Mouse (Mus musculus) kidney, postnatal 0 days (tissue): ENCODE measurements around the gene Gm28036. TPM values are rescaled to one million over a fixed set of nuclear protein-coding genes. Genes with fewer than 3 reads are reported as not detected.

ENCODE experiments used
- ATAC-seq: fragments of 200-750 bp; cut with Nextera tagmentation; replicated peaks from 2 replicates; pipeline ENCODE4 v1.8.0; 2017; ENCODE audit warnings: low read depth, moderate number of reproducible peaks, moderate TSS enrichment, moderate library complexity; ENCODE audit not compliant: low FRiP score
- DNase-seq: peaks from one replicate; pipeline ENCODE4 v3.0.0-alpha.2; 2016; ENCODE audit warnings: low spot score
- H3K27ac ChIP-seq: fragments of 300-500 bp; sonication (generic); 2 replicates; pipeline ENCODE4 v1.5.1; 2014; ENCODE audit warnings: mild to moderate bottlenecking
- H3K27me3 ChIP-seq: fragments of 300-500 bp; sonication (generic); 2 replicates; pipeline ENCODE4 v1.6.1; 2014; ENCODE audit warnings: low read length, mixed read lengths; ENCODE audit not compliant: insufficient read depth
- H3K36me3 ChIP-seq: fragments of 300-500 bp; sonication (generic); 2 replicates; pipeline ENCODE4 v1.6.1; 2014; ENCODE audit warnings: low read length, mixed read lengths; ENCODE audit not compliant: insufficient read depth
- H3K4me1 ChIP-seq: fragments of 300-500 bp; sonication (generic); replicated peaks from 2 replicates; pipeline ENCODE4 v1.6.1; 2014; ENCODE audit warnings: antibody characterized with exemption, low read length, mixed read lengths; ENCODE audit not compliant: insufficient read depth
- H3K4me2 ChIP-seq: fragments of 300-500 bp; sonication (generic); 2 replicates; pipeline ENCODE4 v1.6.1; 2014; ENCODE audit warnings: mild to moderate bottlenecking, low read length, moderate library complexity, mixed read lengths
- H3K4me3 ChIP-seq: fragments of 300-500 bp; sonication (generic); replicated peaks from 2 replicates; pipeline ENCODE4 v1.5.1; 2014; ENCODE audit warnings: low read depth, low read length
- H3K9ac ChIP-seq: fragments of 300-500 bp; sonication (generic); 2 replicates; pipeline ENCODE4 v1.6.1; 2014; ENCODE audit warnings: low read depth, low read length
- H3K9me3 ChIP-seq: fragments of 300-500 bp; sonication (generic); replicated peaks from 2 replicates; pipeline ENCODE4 v1.6.1; 2016; ENCODE audit warnings: low read length, inconsistent platforms, mixed read lengths
- CTCF ChIP-seq: IDR thresholded peaks from 2 replicates; pipeline ENCODE4 v1.5.1; 2016; ENCODE audit warnings: antibody characterized with exemption, low read depth, mild to moderate bottlenecking, moderate library complexity
- WGBS: fragments of 180-500 bp; shearing (Covaris S2); extraction: QIAGEN DNeasy Blood & Tissue Kit; methylation state at CpG from one replicate; pipeline ENCODE4 v1.1.7; 2014; 5-methylcytosine and 5-hydroxymethylcytosine counted together
- polyA plus RNA-seq: library from polyadenylated mRNA; unstranded; fragments of >200 nt; fragmentation: Nextera tagmentation; extraction: Ambion mirVana; gene quantifications from 2 replicates; pipeline ENCODE4 v1.2.1, GENCODE M21; 2015

Gm28036 gene
- polyA plus RNA-seq, 1 experiment from 2014 or later = 8.0 TPM

DNA sequence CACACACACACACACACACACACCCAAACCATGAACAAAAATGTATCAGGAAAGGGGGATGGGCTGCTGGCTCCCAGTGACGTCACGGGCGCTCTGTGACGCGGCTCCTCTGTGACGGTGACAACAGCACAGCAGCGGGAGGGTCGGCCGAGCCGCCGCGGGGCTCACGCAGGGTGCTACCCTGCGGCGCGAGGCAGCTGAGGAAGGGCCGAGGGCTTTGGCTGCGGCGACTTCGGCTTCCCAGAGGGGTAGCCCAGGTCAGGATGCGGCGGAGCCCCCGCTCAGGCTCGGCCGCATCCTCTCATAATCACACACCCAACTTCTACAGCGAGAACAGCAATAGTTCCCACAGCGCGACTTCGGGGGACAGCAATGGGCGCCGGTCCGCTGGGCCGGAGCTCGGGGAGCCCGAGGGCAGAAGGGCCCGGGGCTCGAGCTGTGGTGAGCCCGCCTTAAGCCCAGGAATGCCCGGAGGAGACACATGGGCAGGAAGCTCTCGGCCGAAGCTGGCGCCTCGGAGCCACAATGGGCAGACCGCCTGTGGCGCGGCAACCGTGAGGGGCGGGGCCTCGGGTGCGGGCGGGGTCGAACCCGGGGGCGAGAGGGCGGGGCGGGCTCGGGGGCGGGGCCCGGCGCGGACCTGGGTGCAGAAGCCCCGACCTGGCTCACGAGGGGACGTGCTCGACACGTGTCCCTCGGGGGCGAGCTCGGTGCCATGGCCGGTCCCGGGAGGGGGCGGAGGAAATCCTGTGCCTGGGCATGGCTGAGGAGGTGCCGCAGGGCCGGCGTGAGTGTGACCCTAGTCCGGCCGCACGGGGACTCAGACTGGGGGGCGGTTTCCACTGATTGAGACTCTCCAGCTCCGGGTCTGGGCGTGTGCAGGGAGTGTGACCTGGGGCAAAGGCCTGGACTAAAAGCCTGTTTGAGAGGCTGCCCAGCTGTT lies 61.5 kb downstream of the Gm28036 start, which contains the start of gene Spag4:
Gene Spag4 (plus strand): TSS at position 77 of the 943 bp plus-strand sequence.
- Histone ChIP-seq H3K9me3 (no peaks in the 10 kb centered on the region), H3K27me3 (no peaks in the 10 kb centered on the region), H3K27ac (peak within 1 kb of the TSS; percentile 79), H3K36me3 (no peaks in the 10 kb centered on the region), H3K4me1 (peaks cover 8% of the 10 kb centered on the region; the same call in 1 of the 2 replicates), H3K4me2 (peak within 1 kb of the TSS; percentile 100), H3K9ac (peak within 1 kb of the TSS; percentile 62), H3K4me3 (peak within 1 kb of the TSS; percentile 76)
- under 1% methylated on average over 69 of the region's 81 CpGs for WGBS
- TF ChIP-seq CTCF = no peak
- ATAC-seq (peak; percentile 82), DNase-seq (peak; percentile 74)

DNA sequence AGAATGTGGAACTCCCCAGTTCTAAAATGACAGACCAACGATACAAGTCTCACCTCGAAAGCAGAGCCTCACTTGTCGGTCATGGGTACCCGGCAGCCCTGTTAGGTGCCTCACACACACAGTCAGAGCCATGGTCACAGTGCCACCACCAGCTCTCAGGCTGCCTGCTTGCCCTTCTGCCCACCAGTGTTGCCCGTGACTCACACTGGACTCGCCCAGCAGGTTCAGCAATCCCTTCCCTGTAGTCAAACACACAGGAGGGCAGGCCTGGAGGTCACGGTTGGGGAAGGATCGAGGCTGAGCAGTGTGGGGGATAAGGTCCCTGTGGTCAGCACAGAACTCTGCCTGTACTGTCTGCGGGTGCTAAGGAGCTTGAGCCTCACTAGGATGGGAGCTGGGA lies 74.1 kb downstream of the Gm28036 start, which contains the start of gene Fer1l4:
Gene Fer1l4 (minus strand): TSS at position 132 of the 400 bp plus-strand sequence.
- no peaks in the 10 kb centered on the region for H3K36me3 ChIP-seq
- DNase-seq (no peak), ATAC-seq (no peak)

DNA sequence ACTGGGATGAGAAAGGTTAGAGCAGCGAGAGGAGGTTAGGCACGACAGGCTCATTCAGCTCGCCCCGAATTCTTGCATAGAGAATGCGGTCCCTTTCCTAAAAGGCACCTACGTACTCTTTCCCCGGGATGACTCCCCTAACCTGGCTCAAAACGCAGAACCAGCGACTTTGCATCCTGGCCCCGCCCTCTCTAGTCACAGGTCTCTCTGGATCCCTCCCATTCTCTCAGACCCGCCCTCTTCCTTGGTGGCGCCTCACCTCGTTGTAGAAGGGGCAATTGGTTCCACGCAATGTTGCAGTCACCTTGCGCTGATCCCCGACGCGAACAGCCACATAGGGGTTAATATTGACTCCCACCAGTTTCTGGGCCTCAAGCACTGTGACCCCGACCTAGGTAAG lies 79.0 kb downstream of the Gm28036 start:
- no peaks in the 10 kb centered on the region for H3K36me3 ChIP-seq
- no peak overlapping the region for H3K27ac ChIP-seq
- H3K4me3 ChIP-seq = 0 out of 2 replicates have a peak overlapping the region, but pooled peaks have one; percentile 17
- peak overlapping the region; percentile 52 for H3K4me2 ChIP-seq
- no peak for TF ChIP-seq CTCF
- DNase-seq = peak; percentile 40
- no peak for ATAC-seq
- WGBS = 6% methylated on average over 19 of the region's 19 CpGs
- no peaks in the 10 kb centered on the region for H3K9me3 ChIP-seq
- H3K9ac ChIP-seq = no peak overlapping the region
- H3K27me3 ChIP-seq = no peaks in the 10 kb centered on the region
- 0 out of 2 replicates have a peak, but pooled peaks cover 4% of the 10 kb centered on the region for H3K4me1 ChIP-seq

More for the DNA sequence above, 74.1 kb downstream of the Gm28036 start, which contains the start of gene Fer1l4:
- H3K27me3 ChIP-seq = no peaks in the 10 kb centered on the region
- no peaks in the 10 kb centered on the region for H3K9me3 ChIP-seq
- H3K4me2 ChIP-seq = no peak within 1 kb of the TSS
- 0 out of 2 replicates have a peak, but pooled peaks cover 3% of the 10 kb centered on the region for H3K4me1 ChIP-seq
- TF ChIP-seq CTCF = no peak
- no peak within 1 kb of the TSS for H3K27ac ChIP-seq
- WGBS = 77% methylated on average over 9 of the region's 9 CpGs
- no peak within 1 kb of the TSS for H3K4me3 ChIP-seq
- no peak within 1 kb of the TSS for H3K9ac ChIP-seq

DNA sequence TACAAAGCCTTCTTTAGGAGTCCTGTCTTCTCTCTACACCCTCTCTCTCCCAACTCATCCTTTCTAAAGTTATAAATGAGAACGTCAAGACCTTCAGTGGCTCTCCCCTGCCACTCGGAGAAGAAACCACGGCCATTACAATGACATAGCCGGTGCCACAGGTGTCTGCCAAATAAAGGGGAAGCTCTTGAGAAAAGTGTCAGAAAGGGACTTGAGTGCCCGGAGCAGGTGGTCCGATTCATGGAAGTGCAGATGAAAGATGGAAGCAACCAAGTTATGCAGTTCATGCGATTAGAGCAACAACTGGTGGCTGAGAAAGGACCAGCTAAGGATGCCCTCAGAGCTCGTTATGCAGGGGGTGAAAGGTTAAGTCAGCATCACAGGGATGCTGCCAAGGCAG lies 84.0 kb downstream of the Gm28036 start:
- 81% methylated on average over 8 of the region's 8 CpGs for WGBS
- no peak overlapping the region for H3K4me3 ChIP-seq

GRCm38 (mm10) chr2:156039390-156039789 lies 87.5 kb downstream of the Gm28036 start:
- H3K36me3 ChIP-seq = no peaks in the 10 kb centered on the region
- TF ChIP-seq CTCF = no peak
- no peak overlapping the region for H3K4me2 ChIP-seq
- H3K27ac ChIP-seq = no peak overlapping the region
- H3K4me3 ChIP-seq = no peak overlapping the region
- DNase-seq (no peak), ATAC-seq (no peak)
- WGBS = 84% methylated on average over 3 of the region's 3 CpGs
- H3K9me3 ChIP-seq = no peaks in the 10 kb centered on the region
- H3K9ac ChIP-seq = no peak overlapping the region
- no peaks in the 10 kb centered on the region for H3K27me3 ChIP-seq
- H3K4me1 ChIP-seq = no peaks in the 10 kb centered on the region

More for the DNA sequence above, 84.0 kb downstream of the Gm28036 start:
- Histone ChIP-seq H3K9me3 (no peaks in the 10 kb centered on the region), H3K27ac (no peak overlapping the region), H3K9ac (no peak overlapping the region), H3K27me3 (no peaks in the 10 kb centered on the region), H3K36me3 (no peaks in the 10 kb centered on the region), H3K4me2 (no peak overlapping the region), H3K4me1 (0 out of 2 replicates have a peak, but pooled peaks cover 2% of the 10 kb centered on the region)
- ATAC-seq (no peak), DNase-seq (no peak)
- TF ChIP-seq CTCF = no peak

- no peak for ATAC-seq
- Histone ChIP-seq H3K4me2 (no peak overlapping the region), H3K36me3 (no peaks in the 10 kb centered on the region), H3K27me3 (no peaks in the 10 kb centered on the region), H3K9me3 (no peaks in the 10 kb centered on the region), H3K4me3 (no peak overlapping the region), H3K9ac (no peak overlapping the region), H3K27ac (no peak overlapping the region), H3K4me1 (no peaks in the 10 kb centered on the region)
- DNase-seq = peak; percentile 21
- no peak for TF ChIP-seq CTCF
These were observed 101.4 kb downstream of the Gm28036 start for GRCm38 (mm10) chr2:156025482-156025881.

Other genes with a start within 250 kb of the Gm28036 start
- gene Uqcc1, start 196.8 kb downstream of the Gm28036 start, polyA plus RNA-seq = 72.9 and 83.2 TPM in 2 replicates
- gene Gm15557, start 186.4 kb downstream of the Gm28036 start, polyA plus RNA-seq = not detected in 2 replicates
- 0.64 and 0.91 TPM in 2 replicates for gene Gdf5, start 181.7 kb downstream of the Gm28036 start, polyA plus RNA-seq
- 10.1 and 11.0 TPM in 2 replicates for gene Cep250, start 170.6 kb downstream of the Gm28036 start, polyA plus RNA-seq
- gene 6430550D23Rik, start 119.1 kb downstream of the Gm28036 start, polyA plus RNA-seq = 0.68 and 2.5 TPM in 2 replicates
- 219 and 231 TPM in 2 replicates for gene Ergic3, start 119.0 kb downstream of the Gm28036 start, polyA plus RNA-seq
- 0.38 and 0.51 TPM in 2 replicates for gene Fer1l4, start 74.1 kb downstream of the Gm28036 start, polyA plus RNA-seq
- gene Spag4, start 61.9 kb downstream of the Gm28036 start, polyA plus RNA-seq = 1.9 and 2.0 TPM in 2 replicates
- gene Cpne1, start 15.1 kb downstream of the Gm28036 start, polyA plus RNA-seq = 43.1 and 44.9 TPM in 2 replicates
- 17.6 and 18.9 TPM in 2 replicates for gene Rbm12, start 15.1 kb downstream of the Gm28036 start, polyA plus RNA-seq
- gene Romo1, start 16.9 kb upstream of the Gm28036 start, polyA plus RNA-seq = 524 and 529 TPM in 2 replicates
- gene Nfs1, start 17.1 kb upstream of the Gm28036 start, polyA plus RNA-seq = 60.5 and 64.0 TPM in 2 replicates
- 636 and 701 TPM in 2 replicates for gene Rbm39, start 53.1 kb upstream of the Gm28036 start, polyA plus RNA-seq
- gene Phf20, start 69.4 kb upstream of the Gm28036 start, polyA plus RNA-seq = 63.8 and 68.9 TPM in 2 replicates
- 14.7 and 16.2 TPM in 2 replicates for gene Cnbd2, start 185.2 kb upstream of the Gm28036 start, polyA plus RNA-seq
- gene Scand1, start 185.6 kb upstream of the Gm28036 start, polyA plus RNA-seq = 140 and 181 TPM in 2 replicates